Mouse (Mus musculus) midbrain, postnatal 0 days (tissue): ENCODE data around the gene Btnl10. TPM values are rescaled to one million over a fixed set of nuclear protein-coding genes. Genes with fewer than 3 reads are reported as not detected.
A peak's percentile ranks its signal among the peaks of the same experiment; 100 is the strongest.

ENCODE experiments used
- ATAC-seq: fragments of 200-750 bp; cut with Nextera tagmentation; 2 replicates; pipeline ENCODE4 v1.8.0; 2017; ENCODE audit warnings: moderate number of reproducible peaks, mild to moderate bottlenecking, moderate TSS enrichment, moderate library complexity; ENCODE audit not compliant: low FRiP score
- DNase-seq: peaks from one replicate; pipeline ENCODE4 v3.0.0-alpha.2; 2015; ENCODE audit warnings: low spot score
- H3K27ac ChIP-seq: fragments of 300-500 bp; sonication (generic); 2 replicates; pipeline ENCODE4 v1.5.1; 2014; ENCODE audit warnings: low read depth, mild to moderate bottlenecking, low read length, mixed read lengths
- H3K27me3 ChIP-seq: fragments of 300-500 bp; sonication (generic); 2 replicates; pipeline ENCODE4 v1.6.1; 2014; ENCODE audit warnings: low read length, control low read depth, mixed read lengths; ENCODE audit not compliant: insufficient read depth
- H3K36me3 ChIP-seq: fragments of 300-500 bp; sonication (generic); 2 replicates; pipeline ENCODE4 v1.6.1; 2014; ENCODE audit warnings: low read length, control low read depth, mixed read lengths; ENCODE audit not compliant: insufficient read depth
- H3K4me1 ChIP-seq: fragments of 300-500 bp; sonication (generic); 2 replicates; pipeline ENCODE4 v1.6.1; 2014; ENCODE audit warnings: mild to moderate bottlenecking, control low read depth, antibody characterized with exemption, low read length, mixed read lengths; ENCODE audit not compliant: insufficient read depth
- H3K4me2 ChIP-seq: fragments of 300-500 bp; sonication (generic); 2 replicates; pipeline ENCODE4 v1.6.1; 2014; ENCODE audit warnings: low read depth, mild to moderate bottlenecking, low read length, mixed read lengths; ENCODE audit not compliant: poor library complexity, severe bottlenecking
- H3K4me3 ChIP-seq: fragments of 300-500 bp; sonication (generic); 2 replicates; pipeline ENCODE4 v1.5.1; 2014; ENCODE audit warnings: low read depth, mild to moderate bottlenecking, low read length, moderate library complexity
- H3K9ac ChIP-seq: fragments of 300-500 bp; sonication (generic); replicated peaks from 2 replicates; pipeline ENCODE4 v1.6.1; 2014; ENCODE audit warnings: mild to moderate bottlenecking, low read length, moderate library complexity, mixed read lengths; ENCODE audit not compliant: poor library complexity, severe bottlenecking
- H3K9me3 ChIP-seq: fragments of 300-500 bp; sonication (generic); 2 replicates; pipeline ENCODE4 v1.6.1; 2016; ENCODE audit warnings: low read length, control low read depth
- CTCF ChIP-seq: IDR thresholded peaks from 2 replicates; pipeline ENCODE4 v1.5.1; 2016; ENCODE audit warnings: antibody characterized with exemption, mild to moderate bottlenecking
- WGBS: fragments of 180-500 bp; shearing (Covaris S2); extraction: QIAGEN DNeasy Blood & Tissue Kit; methylation state at CpG from one replicate; pipeline ENCODE4 v1.1.7; 2014; 5-methylcytosine and 5-hydroxymethylcytosine counted together
- polyA plus RNA-seq: library from polyadenylated mRNA; unstranded; fragments of >200 nt; fragmentation: Nextera tagmentation; extraction: Ambion mirVana; gene quantifications from 2 replicates; pipeline ENCODE4 v1.2.1, GENCODE M21; 2015
- total RNA-seq: library from RNA; depleted of rRNA; stranded (reverse); fragments of >200 nt; gene quantifications from 2 replicates; pipeline ENCODE4 v1.2.3, GENCODE M21; 2014

The Btnl10 gene
- total and polyA plus RNA-seq, 2 experiments from 2014 or later, result 0.16 TPM; not detected in 1

DNA sequence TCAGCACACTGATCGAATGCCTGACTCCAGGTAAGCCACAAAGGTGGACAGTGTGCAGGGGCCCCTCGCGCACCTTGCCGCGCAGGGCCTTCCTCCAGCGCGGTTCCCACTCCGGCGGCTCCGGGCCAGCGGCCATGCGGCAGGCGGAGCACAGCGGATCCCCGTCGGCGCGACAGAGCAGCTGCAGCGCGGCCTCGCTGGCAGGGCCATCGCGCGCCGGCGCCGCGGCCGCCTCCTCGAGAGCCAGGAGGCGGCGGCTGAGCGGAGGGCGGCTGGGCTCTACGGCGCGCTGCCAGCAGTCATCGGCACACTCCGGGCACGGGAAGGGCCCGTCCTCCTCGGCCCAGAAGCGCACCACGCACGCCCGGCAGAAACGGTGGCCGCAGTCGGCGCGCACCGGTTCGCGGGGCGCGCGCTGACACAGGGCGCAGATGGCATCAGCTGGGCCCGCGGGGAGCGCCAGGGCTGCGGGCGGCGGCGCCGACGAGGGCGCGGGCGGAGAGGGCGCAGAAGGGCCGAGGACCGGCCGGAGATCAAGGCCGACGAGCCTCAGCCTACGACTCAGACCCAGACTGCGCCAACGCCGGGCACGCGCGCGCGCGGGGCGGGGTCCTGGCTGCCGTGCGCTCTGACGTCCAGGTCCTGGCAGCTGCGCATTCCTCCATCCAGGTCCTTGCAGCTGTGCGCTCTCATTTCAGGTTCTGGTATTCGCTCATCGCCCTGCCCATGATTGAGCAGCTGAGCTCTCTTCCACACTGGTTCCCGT lies 20.8 kb downstream of the Btnl10 start, which contains the start of gene Rnf187:
Rnf187 (minus strand) TSS at position 595 of the 766 bp plus-strand sequence.
- no peak for TF ChIP-seq CTCF

DNA sequence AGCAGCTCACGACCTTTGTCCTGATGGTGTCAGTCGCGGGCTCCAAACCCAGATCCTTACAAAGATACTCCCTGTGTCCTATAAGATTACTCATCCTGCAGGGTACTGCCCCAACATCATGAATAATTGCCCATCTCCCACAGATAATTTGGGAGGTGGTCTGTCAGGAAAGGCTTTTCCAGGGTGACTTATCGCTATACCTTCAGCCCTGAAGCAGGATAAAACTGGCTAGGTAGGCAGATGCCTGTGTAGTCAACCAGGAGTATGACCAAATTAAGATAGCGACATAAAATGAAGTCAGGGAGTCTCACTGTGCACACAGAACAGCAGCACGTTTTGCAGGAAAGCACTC lies 21.4 kb downstream of the Btnl10 start:
- Histone ChIP-seq H3K4me1 (peaks cover 10% of the 10 kb centered on the region), H3K36me3 (peaks cover 20% of the 10 kb centered on the region), H3K9me3 (no peaks in the 10 kb centered on the region), H3K27me3 (no peaks in the 10 kb centered on the region), H3K4me3 (peak overlapping the region; percentile 98), H3K9ac (peak overlapping the region; percentile 97), H3K27ac (peak overlapping the region; percentile 93), H3K4me2 (peak overlapping the region; percentile 85)
- TF ChIP-seq CTCF, result peak; percentile 47
- ATAC-seq (peak; percentile 39; the same call in 1 of the 2 replicates), DNase-seq (no peak)
- whole genome bisulfite sequencing, result 11% methylated on average over 6 of the region's 6 CpGs

More for the DNA sequence above, 20.8 kb downstream of the Btnl10 start, which contains the start of gene Rnf187:
- DNase-seq (peak; percentile 97), ATAC-seq (peak; percentile 97)
- under 1% methylated on average over 59 of the region's 95 CpGs for WGBS
- H3K4me3 ChIP-seq, result peak within 1 kb of the TSS; percentile 98
- peak within 1 kb of the TSS; percentile 85 for H3K4me2 ChIP-seq
- H3K9ac ChIP-seq, result peak within 1 kb of the TSS; percentile 97
- H3K4me1 ChIP-seq, result peaks cover 10% of the 10 kb centered on the region
- no peaks in the 10 kb centered on the region for H3K27me3 ChIP-seq
- no peaks in the 10 kb centered on the region for H3K9me3 ChIP-seq
- H3K27ac ChIP-seq, result peak within 1 kb of the TSS; percentile 93
- peaks cover 26% of the 10 kb centered on the region for H3K36me3 ChIP-seq

DNA sequence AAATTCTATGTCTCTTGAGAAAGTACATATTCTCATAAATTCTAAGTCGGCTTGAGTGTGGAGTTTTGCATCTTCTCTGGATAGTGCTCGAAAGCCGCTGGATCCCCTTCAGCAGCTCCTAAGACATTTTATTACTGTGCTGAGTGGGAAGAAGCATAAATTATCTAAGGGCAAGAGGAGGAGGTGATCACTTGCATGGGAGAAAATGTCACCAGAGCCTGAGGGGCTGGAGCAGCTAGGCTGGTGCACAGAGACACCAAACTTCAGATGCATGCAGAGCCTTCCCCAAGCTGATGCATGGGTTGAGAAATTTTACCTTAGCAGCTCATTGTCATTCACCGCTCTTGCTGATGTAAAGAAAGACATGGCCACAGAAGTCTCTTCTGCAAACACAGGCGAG lies 26.4 kb downstream of the Btnl10 start:
- no peaks in the 10 kb centered on the region for H3K27me3 ChIP-seq
- ATAC-seq (no peak), DNase-seq (no peak)
- no peak overlapping the region for H3K4me3 ChIP-seq
- H3K4me2 ChIP-seq, result no peak overlapping the region
- no peaks in the 10 kb centered on the region for H3K36me3 ChIP-seq
- no peak overlapping the region for H3K9ac ChIP-seq
- no peak overlapping the region for H3K27ac ChIP-seq
- 79% methylated on average over 5 of the region's 5 CpGs for WGBS
- TF ChIP-seq CTCF, result no peak
- H3K4me1 ChIP-seq, result 0 out of 2 replicates have a peak, but pooled peaks cover 2% of the 10 kb centered on the region
- no peaks in the 10 kb centered on the region for H3K9me3 ChIP-seq

GRCm38 (mm10) chr11:58947306-58947705 lies 29.6 kb downstream of the Btnl10 start:
- Histone ChIP-seq H3K4me1 (peaks cover 4% of the 10 kb centered on the region; the same call in 1 of the 2 replicates), H3K9me3 (no peaks in the 10 kb centered on the region), H3K27ac (peak overlapping the region; percentile 97), H3K4me2 (peak overlapping the region; percentile 53), H3K4me3 (peak overlapping the region; percentile 54; the same call in 1 of the 2 replicates), H3K27me3 (no peaks in the 10 kb centered on the region), H3K9ac (no peak overlapping the region; the same call in 1 of the 2 replicates), H3K36me3 (no peaks in the 10 kb centered on the region)
- TF ChIP-seq CTCF, result no peak
- DNase-seq, result no peak
- ATAC-seq, result no peak
- WGBS, result 78% methylated on average over 3 of the region's 3 CpGs

DNA sequence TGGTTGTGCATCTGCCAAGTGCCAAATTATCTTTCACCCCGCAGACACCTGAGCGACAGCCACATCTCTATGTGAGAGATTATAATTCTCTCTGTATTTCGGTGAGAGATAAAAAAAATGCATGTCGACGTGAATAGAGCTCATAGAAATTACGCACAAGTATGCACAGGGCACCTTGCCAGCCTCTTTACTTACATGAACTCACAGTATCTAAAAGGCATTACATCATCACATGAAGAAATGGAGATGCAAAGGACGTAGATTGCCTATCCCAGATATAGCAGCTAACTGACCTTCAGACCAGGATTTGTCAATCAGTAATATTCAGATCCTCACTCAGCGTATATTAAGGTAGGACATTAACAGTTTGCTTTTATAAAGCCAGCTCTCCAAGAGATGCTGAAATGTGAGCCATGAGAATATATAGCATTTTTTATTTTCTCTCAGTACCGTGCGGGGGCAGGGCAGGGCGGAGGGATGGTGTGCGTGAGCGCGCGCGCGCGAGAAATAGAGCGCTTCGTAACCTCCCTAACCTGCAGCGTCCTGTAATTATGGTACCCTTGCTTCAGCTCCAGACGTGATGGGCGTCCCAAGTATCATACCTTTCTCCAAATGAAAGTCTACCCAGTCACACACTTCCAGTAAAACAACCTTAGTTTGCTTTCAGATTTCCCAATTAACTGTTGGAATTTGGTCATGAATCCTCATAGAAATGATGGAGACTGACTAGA lies 30.3 kb downstream of the Btnl10 start:
- Histone ChIP-seq H3K27ac (peak overlapping the region; percentile 97), H3K4me1 (peaks cover 4% of the 10 kb centered on the region; the same call in 1 of the 2 replicates), H3K36me3 (no peaks in the 10 kb centered on the region), H3K4me3 (peak overlapping the region; percentile 54), H3K4me2 (peak overlapping the region; percentile 53), H3K27me3 (no peaks in the 10 kb centered on the region), H3K9me3 (no peaks in the 10 kb centered on the region), H3K9ac (peak overlapping the region; percentile 64)
- peak; percentile 80 for DNase-seq
- peak; percentile 73 for ATAC-seq
- TF ChIP-seq CTCF, result no peak
- WGBS, result 6% methylated on average over 23 of the region's 23 CpGs
